Mouse (Mus musculus): ENCODE results near the gene Shb.

GRCm38 (mm10) chr4:45471654-45472556 is 60.4 kb downstream of the Shb start:
- TF ChIP-seq ZNF384 (IDR thresholded peaks at IDR 0.05; ENCODE audit: low read depth, low read length), result no peak
- TF ChIP-seq POLR2A (IDR thresholded peaks at IDR 0.05; ENCODE audit: low read depth, low read length), result no peak
- no peak for TF ChIP-seq MAZ (IDR thresholded peaks at IDR 0.05; ENCODE audit: low read depth, low read length)
- no peak for TF ChIP-seq CTCF (conservative IDR thresholded peaks at IDR 0.05 in 1 of 2, IDR thresholded peaks at IDR 0.05 in 1 of 2; ENCODE audit: low read depth in 2 of 2, low read length in 2 of 2)
- no peak for TF ChIP-seq CHD1 (IDR thresholded peaks at IDR 0.05; ENCODE audit: low read depth, low read length)
- TF ChIP-seq HCFC1 (IDR thresholded peaks at IDR 0.05; ENCODE audit: low read depth, low read length), result no peak
- TF ChIP-seq POLR2AphosphoS2 (IDR thresholded peaks at IDR 0.05; ENCODE audit: low read depth, low read length), result no peak

Data from CH12.LX (cell line).